Mouse (Mus musculus): ENCODE data around the gene Aoc2.

DNA sequence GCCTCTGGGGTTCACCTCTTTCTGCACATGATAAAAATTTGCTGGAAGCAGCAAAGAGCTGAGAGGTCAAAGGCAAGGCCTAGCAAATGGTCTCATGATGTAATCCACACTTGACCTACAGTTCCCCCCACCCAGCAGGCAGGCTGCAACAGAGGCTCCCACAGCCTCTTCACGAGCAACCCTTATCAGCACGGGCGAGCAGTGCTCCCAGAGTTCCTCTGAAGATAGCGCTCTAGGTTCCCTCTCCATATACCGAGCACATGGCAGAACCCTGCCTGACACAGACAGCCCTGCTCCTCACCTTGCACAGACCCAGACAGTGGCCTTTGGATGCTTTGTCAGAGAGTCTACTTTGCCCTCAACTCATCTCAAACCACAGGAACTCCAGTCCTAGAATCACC lies 39.7 kb downstream of the Aoc2 start:
- TF ChIP-seq POLR2A (IDR thresholded peaks at IDR 0.05; ENCODE audit: borderline replicate concordance, low read depth, low read length) = no peak
- TF ChIP-seq CTCF (IDR thresholded peaks at IDR 0.05; ENCODE audit: low read depth, low read length) = no peak
